ENCODE assay signal across 13 mouse cellular contexts in the genomic region with DNA sequence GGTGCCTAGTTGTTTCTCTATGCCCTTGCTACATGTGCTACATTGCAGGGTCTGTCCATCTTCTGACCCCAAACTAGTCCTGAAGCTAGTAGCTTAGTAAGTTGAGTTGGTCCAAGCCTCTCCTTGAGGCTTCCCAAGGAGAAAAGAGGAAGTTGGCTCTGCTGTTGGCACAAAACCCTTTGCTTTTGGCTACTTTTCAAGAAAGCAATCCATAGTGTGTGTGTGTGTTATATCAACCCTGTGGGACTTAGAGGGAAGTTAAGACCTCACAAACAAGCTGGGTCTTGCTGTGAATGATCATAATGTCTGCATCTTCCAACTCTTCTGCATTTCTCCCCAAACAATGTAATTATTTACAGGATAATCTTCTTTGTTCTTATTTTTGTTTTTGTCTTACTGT.
"Had no signal": no experiment of that assay in that cellular context is flagged by ENCODE, and none has a peak within 500 bp of the region (broad histone marks: within the 10 kb centered on the region; RNA-seq: fewer than 3 reads in every experiment).

No protein-coding gene starts in this region.

- H3K4me1 ChIP-seq: limb, embryonic 13.5 days; liver, embryonic 15.5 days; midbrain, embryonic 13.5 days had no signal

- H3K27me3 ChIP-seq: limb, embryonic 13.5 days; liver, embryonic 15.5 days; midbrain, embryonic 13.5 days had no signal

- ATAC-seq: lung, postnatal 0 days; midbrain, embryonic 13.5 days had no signal

- DNase-seq: kidney, adult 8-10 months; kidney, postnatal 36 days; layer of hippocampus, adult 9-11 months; layer of hippocampus, postnatal 36 days; lung, adult 2 months; lung, postnatal 4 days; right cerebral cortex, postnatal 14 days; thymus, postnatal 36 days had no signal

- H3K9ac ChIP-seq: limb, embryonic 13.5 days; liver, embryonic 15.5 days; midbrain, embryonic 13.5 days had no signal

- H3K4me3 ChIP-seq: limb, embryonic 13.5 days; liver, embryonic 15.5 days; midbrain, embryonic 13.5 days had no signal

- H3K9me3 ChIP-seq: limb, embryonic 13.5 days; liver, embryonic 15.5 days; midbrain, embryonic 13.5 days had no signal

- H3K27ac ChIP-seq: kidney, postnatal 0 days; limb, embryonic 13.5 days; liver, embryonic 15.5 days; midbrain, embryonic 13.5 days had no signal

- H3K4me2 ChIP-seq: limb, embryonic 13.5 days; liver, embryonic 15.5 days; midbrain, embryonic 13.5 days had no signal

- H3K36me3 ChIP-seq: limb, embryonic 13.5 days; liver, embryonic 15.5 days; midbrain, embryonic 13.5 days had no signal
